ENCODE assay signal across 8 mouse cellular contexts in the genomic region with DNA sequence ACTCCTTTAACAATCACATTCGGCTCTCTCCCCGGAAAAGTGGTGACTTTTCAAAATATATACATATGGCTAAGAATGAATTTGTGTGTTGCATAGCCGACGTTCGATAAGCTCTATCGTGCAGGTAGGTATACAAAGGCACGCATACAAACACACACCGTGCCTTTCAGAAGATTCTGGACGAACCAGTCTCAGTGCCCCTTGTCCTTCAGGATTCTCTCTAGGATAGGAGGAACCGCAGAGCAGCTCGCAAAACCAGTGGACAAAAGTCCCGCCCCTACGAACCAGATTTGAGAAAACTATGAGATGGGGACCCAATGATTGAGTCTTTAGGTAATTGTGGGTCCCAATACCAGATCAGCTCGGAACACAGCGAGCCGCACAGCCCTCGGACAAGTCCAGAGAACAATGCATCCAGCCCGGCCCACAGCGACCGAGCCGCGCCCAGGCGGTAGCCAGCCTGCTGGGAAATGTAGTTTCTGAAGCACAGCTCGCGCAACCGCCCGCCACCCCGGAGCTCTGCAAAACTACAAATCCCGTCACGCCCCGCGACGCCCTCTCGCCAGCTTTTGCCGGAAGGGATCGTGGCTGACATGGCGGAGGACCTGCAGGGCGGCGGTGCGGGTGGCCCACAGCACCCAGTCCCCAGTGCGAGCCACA. TPM values are rescaled to one million over a fixed set of nuclear protein-coding genes. Genes with fewer than 3 reads are reported as not detected.
DNase-seq lines count a peak whose midpoint lies in the region; ATAC-seq and TF ChIP-seq lines count a peak whose summit lies in the region.

TSS of gene Snapc3 (plus strand) at position 565 of the 660 bp plus-strand sequence.

- 1% methylated on average over 41 of the region's 41 CpGs for WGBS in hindbrain, postnatal 0 days

- TF ChIP-seq CTCF in gastrocnemius, adult 2 months (IDR thresholded peaks at IDR 0.05) = no peak
- TF ChIP-seq CTCF in hindbrain, postnatal 0 days (IDR thresholded peaks at IDR 0.05; ENCODE audit: low read depth) = no peak; the same call in 1 of the 2 replicates
- TF ChIP-seq CTCF in left cerebral cortex, adult 2 months (IDR thresholded peaks at IDR 0.05) = no peak

- peak within 1 kb of the TSS; percentile 77 for H3K4me3 ChIP-seq in gastrocnemius, adult 2 months
- peak within 1 kb of the TSS; percentile 94 for H3K4me3 ChIP-seq in hindbrain, postnatal 0 days (ENCODE audit: low read length)
- peak within 1 kb of the TSS; percentile 90 for H3K4me3 ChIP-seq in left cerebral cortex, adult 2 months

- peak; percentile 98 for DNase-seq in ZHBTc4 (ENCODE audit: low read depth, low spot score)
- peak; percentile 97 for DNase-seq in gastrocnemius, adult 2 months
- peak; percentile 98 for DNase-seq in hindbrain, postnatal 0 days (ENCODE audit: low spot score)
- DNase-seq in left cerebral cortex, adult 2 months (ENCODE audit: extremely low spot score in 1 of 2, low spot score in 2 of 2) = peak; percentile 96 to 97
- peak; percentile 97 to 98 for DNase-seq in right cerebral cortex, adult 2 months (ENCODE audit: low spot score in 2 of 2)
- DNase-seq in urinary bladder, postnatal 14 days (ENCODE audit: low spot score) = peak; percentile 96

- H3K36me3 ChIP-seq in hindbrain, postnatal 0 days (ENCODE audit: insufficient read depth, low read length) = no peaks in the 10 kb centered on the region

- no peaks in the 10 kb centered on the region for H3K9me3 ChIP-seq in hindbrain, postnatal 0 days (ENCODE audit: low read length)

- no peaks in the 10 kb centered on the region for H3K27me3 ChIP-seq in hindbrain, postnatal 0 days (ENCODE audit: insufficient read depth, low read length)

- intact Hi-C loops in gastrocnemius, adult 2 months (cut with DNase I) = loop anchor here (5.0 kb wide), 2 partner anchors 110 kb away; partner anchors contain the start of gene Ccdc171
- intact Hi-C loops in left cerebral cortex, adult 2 months (cut with DNase I) = loop anchor here (5.0 kb wide), 1 partner anchor 105 kb away; no protein-coding TSS in a partner anchor

- H3K4me1 ChIP-seq in hindbrain, postnatal 0 days (ENCODE audit: insufficient read depth, low read length) = peaks cover 3% of the 10 kb centered on the region; the same call in 1 of the 2 replicates

- peak within 1 kb of the TSS; percentile 91 for H3K27ac ChIP-seq in gastrocnemius, adult 2 months
- peak within 1 kb of the TSS; percentile 93 for H3K27ac ChIP-seq in hindbrain, postnatal 0 days
- peak within 1 kb of the TSS; percentile 86 for H3K27ac ChIP-seq in left cerebral cortex, adult 2 months

- H3K4me2 ChIP-seq in hindbrain, postnatal 0 days (ENCODE audit: low read depth, low read length) = peak within 1 kb of the TSS; percentile 67

- peak within 1 kb of the TSS; percentile 94 for H3K9ac ChIP-seq in hindbrain, postnatal 0 days (replicated peaks; ENCODE audit: low read length)

- peak; percentile 99 for ATAC-seq in common myeloid progenitor, adult 5-6 weeks (replicated peaks; ENCODE audit: low read depth, poor library complexity, severe bottlenecking)
- ATAC-seq in hindbrain, postnatal 0 days = peak; percentile 99
- peak; percentile 99 for ATAC-seq in megakaryocyte, adult 5-6 weeks (ENCODE audit: poor library complexity, severe bottlenecking)

RNA-seq across cellular contexts. Expression of gene Snapc3, which starts in this region (rescaled TPM):
- total RNA-seq in common myeloid progenitor, adult 5-6 weeks (2017) = 30.0 and 53.6 TPM in 2 replicates
- 10 to 100 TPM in 1 of 2 experiments, 1 to 10 TPM in 1; 9.6 to 10.8 TPM for total RNA-seq in gastrocnemius, adult 2 months (2021)
- 20.1 and 42.8 TPM in 2 replicates for total RNA-seq in hindbrain, postnatal 0 days (2014; rRNA removed)
- polyA plus RNA-seq in hindbrain, postnatal 0 days (2015; fragmentation: Nextera tagmentation; extraction: Ambion mirVana) = 30.6 and 34.1 TPM in 2 replicates
- total RNA-seq in left cerebral cortex, adult 2 months (2021) = 10 to 100 TPM; 40.9 to 44.5 TPM
- total RNA-seq in megakaryocyte, adult 5-6 weeks (2015) = 22.7 and 29.1 TPM in 2 replicates
- 35.3 and 37.8 TPM in 2 replicates for total RNA-seq in megakaryocyte, adult 5-6 weeks (2017)

Comparison
In these comparisons a context has a peak if more than half of its experiments do, and no peak if none do; other contexts are left out.
1. Peak in every context shown above with its lines: DNase-seq, ATAC-seq, H3K4me3 ChIP-seq and H3K27ac ChIP-seq.